Mouse (Mus musculus) heart, embryonic 11.5 days (tissue): ENCODE results near the gene Polr2f. TPM values are rescaled to one million over a fixed set of nuclear protein-coding genes. Genes with fewer than 3 reads are reported as not detected.

Experiments used
- ATAC-seq: fragments of 200-750 bp; cut with Nextera tagmentation; replicated peaks from 2 replicates; pipeline ENCODE4 v1.8.0; 2017; ENCODE audit warnings: moderate library complexity; ENCODE audit not compliant: insufficient number of reproducible peaks, low FRiP score, low TSS enrichment
- H3K27ac ChIP-seq: fragments of 300-500 bp; sonication (generic); 2 replicates; pipeline ENCODE4 v1.5.1; 2014; ENCODE audit warnings: mild to moderate bottlenecking, low read depth, low read length
- H3K27me3 ChIP-seq: fragments of 300-500 bp; sonication (generic); 2 replicates; pipeline ENCODE4 v1.6.1; 2014; ENCODE audit warnings: mild to moderate bottlenecking, low read length, mixed read lengths; ENCODE audit not compliant: control insufficient read depth, insufficient read depth
- H3K36me3 ChIP-seq: fragments of 300-500 bp; sonication (generic); 2 replicates; pipeline ENCODE4 v1.6.1; 2014; ENCODE audit warnings: mild to moderate bottlenecking, low read length, moderate library complexity, mixed read lengths; ENCODE audit not compliant: control insufficient read depth, insufficient read depth
- H3K4me1 ChIP-seq: fragments of 300-500 bp; sonication (generic); 2 replicates; pipeline ENCODE4 v1.6.1; 2014; ENCODE audit warnings: low read length; ENCODE audit not compliant: control insufficient read depth, insufficient read depth
- H3K4me2 ChIP-seq: fragments of 300-500 bp; sonication (generic); 2 replicates; pipeline ENCODE4 v1.6.1; 2014; ENCODE audit warnings: mild to moderate bottlenecking, moderate library complexity
- H3K4me3 ChIP-seq: fragments of 300-500 bp; sonication (generic); 2 replicates; pipeline ENCODE4 v1.5.1; 2014; ENCODE audit warnings: low read depth, low read length
- H3K9ac ChIP-seq: fragments of 300-500 bp; sonication (generic); 2 replicates; pipeline ENCODE4 v1.6.1; 2014; ENCODE audit warnings: mild to moderate bottlenecking, low read depth, low read length, moderate library complexity
- H3K9me3 ChIP-seq: fragments of 300-500 bp; sonication (generic); replicated peaks from 2 replicates; pipeline ENCODE4 v1.6.1; 2016; ENCODE audit warnings: low read length; ENCODE audit not compliant: control insufficient read depth
- WGBS: fragments of 180-500 bp; shearing (Covaris S2); extraction: QIAGEN DNeasy Blood & Tissue Kit; methylation state at CpG from one replicate; pipeline ENCODE4 v1.1.7; 2014; ENCODE audit not compliant: insufficient replicate concordance; 5-methylcytosine and 5-hydroxymethylcytosine counted together
- polyA plus RNA-seq: library from polyadenylated mRNA; unstranded; fragments of >200 nt; fragmentation: Nextera tagmentation; extraction: Ambion mirVana; gene quantifications from 2 replicates; pipeline ENCODE4 v1.2.1, GENCODE M21; 2014

The Polr2f gene
- polyA plus RNA-seq, 1 experiment from 2014 or later, result 297 TPM

DNA sequence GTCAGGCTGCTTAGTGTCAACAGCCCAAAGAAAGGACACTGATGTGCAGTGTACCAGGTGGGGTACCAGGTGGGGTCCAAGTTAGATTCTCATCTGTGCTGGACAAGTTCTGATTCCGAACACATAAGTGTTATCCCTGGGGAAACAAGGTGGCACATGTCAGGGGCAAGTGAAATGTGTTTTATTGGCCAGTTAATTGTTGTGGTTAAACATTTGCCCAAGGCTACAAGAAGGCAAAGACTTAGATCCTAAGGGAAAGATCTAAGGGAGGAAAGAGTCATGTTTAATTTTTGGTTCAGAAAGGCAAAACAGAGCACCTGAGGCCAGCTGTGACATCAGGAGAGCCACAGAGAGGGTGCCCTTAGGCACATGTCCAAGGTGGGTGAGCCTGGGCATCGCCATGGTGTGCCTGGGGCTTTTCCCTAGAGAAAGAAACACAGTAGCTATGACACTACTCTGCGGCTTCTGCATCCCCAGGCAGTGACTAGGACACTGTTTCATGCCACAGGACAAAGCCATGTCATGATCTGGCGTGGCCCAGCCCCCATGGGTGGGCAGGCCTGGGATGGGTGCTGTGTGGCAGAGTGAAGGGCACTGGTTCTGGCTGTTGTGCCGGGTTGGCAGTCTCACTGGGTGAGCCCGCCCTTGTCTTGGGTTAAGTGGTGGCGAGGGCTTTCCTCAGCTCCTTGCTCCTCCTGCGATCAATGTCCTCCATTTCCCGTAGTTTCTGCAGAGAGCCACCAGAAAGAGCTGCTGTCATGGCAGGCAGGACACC is 6.1 kb upstream of the Polr2f start:
- Histone ChIP-seq H3K9me3 (no peaks in the 10 kb centered on the region), H3K4me3 (no peak overlapping the region), H3K4me2 (no peak overlapping the region), H3K36me3 (peaks cover 34% of the 10 kb centered on the region), H3K9ac (no peak overlapping the region), H3K27me3 (no peaks in the 10 kb centered on the region), H3K4me1 (no peaks in the 10 kb centered on the region), H3K27ac (no peak overlapping the region)
- 79% methylated on average over 9 of the region's 9 CpGs for WGBS
- ATAC-seq, result no peak

- H3K4me1 ChIP-seq, result no peaks in the 10 kb centered on the region
- no peaks in the 10 kb centered on the region for H3K9me3 ChIP-seq
- no peak overlapping the region for H3K4me3 ChIP-seq
- no peaks in the 10 kb centered on the region for H3K27me3 ChIP-seq
- peaks cover 28% of the 10 kb centered on the region for H3K36me3 ChIP-seq
- ATAC-seq, result no peak
- no peak overlapping the region for H3K27ac ChIP-seq
- WGBS, result 85% methylated on average over 9 of the region's 9 CpGs
- H3K9ac ChIP-seq, result no peak overlapping the region
- H3K4me2 ChIP-seq, result no peak overlapping the region
These were observed 5.5 kb upstream of the Polr2f start for GRCm38 (mm10) chr15:79135332-79135731.

GRCm38 (mm10) chr15:79135783-79136575 is 4.8 kb upstream of the Polr2f start:
- Histone ChIP-seq H3K27ac (no peak overlapping the region), H3K9ac (no peak overlapping the region), H3K9me3 (no peaks in the 10 kb centered on the region), H3K27me3 (no peaks in the 10 kb centered on the region), H3K4me1 (no peaks in the 10 kb centered on the region), H3K36me3 (peaks cover 22% of the 10 kb centered on the region), H3K4me3 (no peak overlapping the region), H3K4me2 (no peak overlapping the region)
- ATAC-seq, result no peak
- WGBS, result 80% methylated on average over 11 of the region's 11 CpGs

DNA sequence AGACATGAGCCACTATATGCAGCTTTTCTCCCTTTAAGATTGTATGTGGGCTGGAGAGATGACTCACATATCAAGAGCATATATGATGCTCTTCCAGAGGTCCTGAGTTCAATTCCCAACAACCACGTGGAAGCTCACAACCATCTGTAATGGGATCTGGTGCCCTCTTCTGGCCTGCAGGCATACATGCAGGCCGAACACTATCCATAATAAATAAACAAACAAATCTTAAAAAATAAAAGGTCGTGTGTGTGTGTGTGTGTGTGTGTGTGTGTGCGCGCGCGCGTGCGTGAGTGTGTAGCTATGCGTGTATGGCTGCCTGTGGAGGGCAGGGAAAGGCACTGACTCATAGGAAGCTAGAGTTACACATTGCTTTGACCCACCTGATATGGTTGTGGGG is 1.2 kb upstream of the Polr2f start:
- no peak overlapping the region for H3K4me3 ChIP-seq
- no peak overlapping the region for H3K4me2 ChIP-seq
- H3K9me3 ChIP-seq, result no peaks in the 10 kb centered on the region
- H3K4me1 ChIP-seq, result peaks cover 9% of the 10 kb centered on the region
- no peak overlapping the region for H3K27ac ChIP-seq
- no peak overlapping the region for H3K9ac ChIP-seq
- 56% methylated on average over 10 of the region's 10 CpGs for WGBS
- no peak for ATAC-seq
- H3K27me3 ChIP-seq, result no peaks in the 10 kb centered on the region
- 0 out of 2 replicates have a peak, but pooled peaks cover 1% of the 10 kb centered on the region for H3K36me3 ChIP-seq

- Histone ChIP-seq H3K4me2 (peak overlapping the region; percentile 77), H3K9ac (peak overlapping the region; percentile 88), H3K36me3 (peaks cover 7% of the 10 kb centered on the region; the same call in 1 of the 2 replicates), H3K4me1 (peaks cover 9% of the 10 kb centered on the region), H3K4me3 (peak overlapping the region; percentile 95), H3K27me3 (no peaks in the 10 kb centered on the region), H3K27ac (no peak overlapping the region; the same call in 1 of the 2 replicates), H3K9me3 (no peaks in the 10 kb centered on the region)
- WGBS, result 2% methylated on average over 7 of the region's 7 CpGs
- ATAC-seq, result no peak; the same call in 1 of the 2 replicates
These were observed 733 bp downstream of the Polr2f start for GRCm38 (mm10) chr15:79141566-79141917.

DNA sequence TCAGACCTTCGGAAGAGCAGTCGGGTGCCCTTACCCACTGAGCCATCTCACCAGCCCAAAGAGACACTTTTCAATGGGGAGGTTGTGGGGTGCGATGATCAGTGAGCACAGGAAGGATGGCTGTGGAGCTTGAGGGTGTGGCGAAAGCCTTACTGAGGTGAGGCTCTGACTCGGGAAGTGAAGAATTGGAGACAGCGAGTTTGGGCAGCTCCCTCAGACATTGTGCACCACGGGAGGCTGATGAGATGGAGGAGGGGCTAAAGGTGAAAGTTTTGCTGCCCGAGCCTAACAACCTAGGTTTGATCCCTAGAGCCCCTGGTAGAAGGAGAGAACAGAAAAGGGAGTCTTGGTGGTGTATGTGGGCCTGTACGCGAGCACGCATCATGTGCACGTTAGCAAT is 2.5 kb downstream of the Polr2f start:
- peaks cover 18% of the 10 kb centered on the region for H3K36me3 ChIP-seq
- H3K9me3 ChIP-seq, result no peaks in the 10 kb centered on the region
- no peak overlapping the region for H3K4me3 ChIP-seq
- H3K4me2 ChIP-seq, result no peak overlapping the region
- no peak overlapping the region for H3K9ac ChIP-seq
- no peak for ATAC-seq
- WGBS, result 86% methylated on average over 12 of the region's 12 CpGs
- peaks cover 9% of the 10 kb centered on the region for H3K4me1 ChIP-seq
- H3K27ac ChIP-seq, result no peak overlapping the region
- no peaks in the 10 kb centered on the region for H3K27me3 ChIP-seq

DNA sequence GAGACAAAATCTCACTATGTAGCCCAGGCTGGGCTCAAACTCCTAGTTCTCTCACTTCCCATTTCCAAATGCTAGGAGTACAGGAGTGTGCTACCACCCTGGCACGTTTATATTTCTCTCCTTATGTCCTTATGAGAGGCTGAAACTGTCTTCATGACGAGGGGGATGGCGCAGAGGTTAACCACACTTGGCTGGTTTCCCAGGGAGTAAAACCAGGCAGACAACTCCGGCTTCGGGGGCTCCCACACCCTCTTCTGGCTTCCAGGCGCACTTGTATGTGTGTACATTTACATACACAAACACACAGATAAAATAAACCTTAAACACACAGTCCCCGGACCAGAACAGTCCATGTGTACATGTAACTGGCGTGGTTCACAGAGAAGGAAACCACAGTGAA is 3.2 kb downstream of the Polr2f start:
- Histone ChIP-seq H3K4me1 (peaks cover 9% of the 10 kb centered on the region), H3K36me3 (peaks cover 18% of the 10 kb centered on the region), H3K27ac (no peak overlapping the region), H3K4me2 (no peak overlapping the region), H3K4me3 (no peak overlapping the region), H3K27me3 (no peaks in the 10 kb centered on the region), H3K9ac (no peak overlapping the region), H3K9me3 (no peaks in the 10 kb centered on the region)
- ATAC-seq, result no peak
- WGBS, result 87% methylated on average over 8 of the region's 8 CpGs

GRCm38 (mm10) chr15:79145522-79145921 is 4.7 kb downstream of the Polr2f start:
- peaks cover 9% of the 10 kb centered on the region for H3K4me1 ChIP-seq
- no peak overlapping the region for H3K9ac ChIP-seq
- no peak overlapping the region for H3K4me2 ChIP-seq
- H3K36me3 ChIP-seq, result peaks cover 22% of the 10 kb centered on the region
- H3K27ac ChIP-seq, result no peak overlapping the region
- H3K9me3 ChIP-seq, result no peaks in the 10 kb centered on the region
- H3K4me3 ChIP-seq, result no peak overlapping the region
- no peaks in the 10 kb centered on the region for H3K27me3 ChIP-seq
- WGBS, result 87% methylated on average over 7 of the region's 7 CpGs
- ATAC-seq, result no peak
